Mouse (Mus musculus): ENCODE measurements around the gene Stoml2. TPM values are rescaled to one million over a fixed set of nuclear protein-coding genes. Genes with fewer than 3 reads are reported as not detected.

Stoml2 gene
- polyA plus RNA-seq, 1 experiment from 2014 or later, result 140 TPM

GRCm38 (mm10) chr4:43058753-43059654, 27.5 kb upstream of the Stoml2 start, which contains the start of gene Unc13b:
TSS of gene Unc13b (plus strand) at chr4:43058953.
- Histone ChIP-seq H3K9ac (replicated peaks; ENCODE audit: low read depth) (peak within 1 kb of the TSS; percentile 62), H3K27me3 (replicated peaks; ENCODE audit: insufficient read depth, low read length) (0 out of 2 replicates have a peak, but pooled peaks cover 5% of the 10 kb centered on the region), H3K4me2 (replicated peaks; ENCODE audit: low read depth, low read length) (peak within 1 kb of the TSS; percentile 77), H3K36me3 (ENCODE audit: insufficient read depth, low read length) (no peaks in the 10 kb centered on the region), H3K4me3 (ENCODE audit: low read depth, low read length) (peak within 1 kb of the TSS; percentile 68), H3K9me3 (ENCODE audit: low read length) (no peaks in the 10 kb centered on the region), H3K4me1 (ENCODE audit: insufficient read depth, low read depth, low read length) (no peaks in the 10 kb centered on the region), H3K27ac (ENCODE audit: low read length) (peak within 1 kb of the TSS; percentile 84)
- DNase-seq (ENCODE audit: low spot score) (peak; percentile 97), ATAC-seq (peak; percentile 99)
- TF ChIP-seq CTCF (IDR thresholded peaks at IDR 0.05), result no peak
- no peak for TF ChIP-seq EP300 (IDR thresholded peaks at IDR 0.05)
- WGBS, result under 1% methylated on average over 68 of the region's 90 CpGs

- H3K4me3 ChIP-seq (ENCODE audit: low read depth, low read length), result peak overlapping the region; percentile 68; the same call in 1 of the 2 replicates
- peak overlapping the region; percentile 77 for H3K4me2 ChIP-seq (replicated peaks; ENCODE audit: low read depth, low read length)
- ATAC-seq (no peak), DNase-seq (ENCODE audit: low spot score) (no peak)
- H3K27ac ChIP-seq (ENCODE audit: low read length), result no peak overlapping the region
- no peaks in the 10 kb centered on the region for H3K4me1 ChIP-seq (ENCODE audit: insufficient read depth, low read depth, low read length)
- no peaks in the 10 kb centered on the region for H3K36me3 ChIP-seq (ENCODE audit: insufficient read depth, low read length)
- 20% methylated on average over 8 of the region's 8 CpGs for WGBS
- TF ChIP-seq EP300 (IDR thresholded peaks at IDR 0.05) (no peak), CTCF (IDR thresholded peaks at IDR 0.05) (no peak)
- no peak overlapping the region for H3K9ac ChIP-seq (replicated peaks; ENCODE audit: low read depth)
- no peaks in the 10 kb centered on the region for H3K9me3 ChIP-seq (ENCODE audit: low read length)
- 0 out of 2 replicates have a peak, but pooled peaks cover 5% of the 10 kb centered on the region for H3K27me3 ChIP-seq (replicated peaks; ENCODE audit: insufficient read depth, low read length)
These were observed 26.9 kb upstream of the Stoml2 start for GRCm38 (mm10) chr4:43058392-43058752.

- no peaks in the 10 kb centered on the region for H3K9me3 ChIP-seq (ENCODE audit: low read length)
- DNase-seq (ENCODE audit: low spot score) (no peak), ATAC-seq (no peak)
- 69% methylated on average over 5 of the region's 5 CpGs for WGBS
- no peak overlapping the region for H3K4me2 ChIP-seq (replicated peaks; ENCODE audit: low read depth, low read length)
- no peak for TF ChIP-seq EP300 (IDR thresholded peaks at IDR 0.05)
- TF ChIP-seq CTCF (IDR thresholded peaks at IDR 0.05), result no peak
- no peaks in the 10 kb centered on the region for H3K4me1 ChIP-seq (ENCODE audit: insufficient read depth, low read depth, low read length)
- H3K27me3 ChIP-seq (replicated peaks; ENCODE audit: insufficient read depth, low read length), result 0 out of 2 replicates have a peak, but pooled peaks cover 5% of the 10 kb centered on the region
- H3K4me3 ChIP-seq (ENCODE audit: low read depth, low read length), result no peak overlapping the region
- H3K36me3 ChIP-seq (ENCODE audit: insufficient read depth, low read length), result no peaks in the 10 kb centered on the region
- H3K9ac ChIP-seq (replicated peaks; ENCODE audit: low read depth), result no peak overlapping the region
- no peak overlapping the region for H3K27ac ChIP-seq (ENCODE audit: low read length)
These were observed 26.1 kb upstream of the Stoml2 start for GRCm38 (mm10) chr4:43057654-43058053.

- ATAC-seq (peak; percentile 44), DNase-seq (ENCODE audit: low spot score) (peak; percentile 84)
- H3K9me3 ChIP-seq (ENCODE audit: low read length), result no peaks in the 10 kb centered on the region
- H3K27me3 ChIP-seq (replicated peaks; ENCODE audit: insufficient read depth, low read length), result no peaks in the 10 kb centered on the region
- TF ChIP-seq EP300 (IDR thresholded peaks at IDR 0.05), result no peak
- TF ChIP-seq CTCF (IDR thresholded peaks at IDR 0.05), result peak; percentile 75
- H3K27ac ChIP-seq (ENCODE audit: low read length), result no peak overlapping the region
- no peak overlapping the region for H3K4me3 ChIP-seq (ENCODE audit: low read depth, low read length)
- H3K4me1 ChIP-seq (ENCODE audit: insufficient read depth, low read depth, low read length), result no peaks in the 10 kb centered on the region
- WGBS, result 11% methylated on average over 4 of the region's 4 CpGs
- no peaks in the 10 kb centered on the region for H3K36me3 ChIP-seq (ENCODE audit: insufficient read depth, low read length)
- no peak overlapping the region for H3K9ac ChIP-seq (replicated peaks; ENCODE audit: low read depth)
- no peak overlapping the region for H3K4me2 ChIP-seq (replicated peaks; ENCODE audit: low read depth, low read length)
These were observed 21.1 kb upstream of the Stoml2 start for GRCm38 (mm10) chr4:43052627-43053026.

GRCm38 (mm10) chr4:43047231-43047630, 15.7 kb upstream of the Stoml2 start:
- DNase-seq (ENCODE audit: low spot score) (peak; percentile 95), ATAC-seq (no peak)
- 8% methylated on average over 5 of the region's 5 CpGs for WGBS
- no peak for TF ChIP-seq EP300 (IDR thresholded peaks at IDR 0.05)
- TF ChIP-seq CTCF (IDR thresholded peaks at IDR 0.05), result peak; percentile 93
- no peak overlapping the region; the same call in 1 of the 2 replicates for H3K4me2 ChIP-seq (replicated peaks; ENCODE audit: low read depth, low read length)
- H3K9me3 ChIP-seq (ENCODE audit: low read length), result no peaks in the 10 kb centered on the region
- no peaks in the 10 kb centered on the region for H3K36me3 ChIP-seq (ENCODE audit: insufficient read depth, low read length)
- H3K27me3 ChIP-seq (replicated peaks; ENCODE audit: insufficient read depth, low read length), result no peaks in the 10 kb centered on the region
- no peak overlapping the region for H3K27ac ChIP-seq (ENCODE audit: low read length)
- H3K4me3 ChIP-seq (ENCODE audit: low read depth, low read length), result no peak overlapping the region
- peaks cover 11% of the 10 kb centered on the region; the same call in 1 of the 2 replicates for H3K4me1 ChIP-seq (ENCODE audit: insufficient read depth, low read depth, low read length)
- H3K9ac ChIP-seq (replicated peaks; ENCODE audit: low read depth), result no peak overlapping the region

GRCm38 (mm10) chr4:43046607-43047006, 15.1 kb upstream of the Stoml2 start:
- H3K4me2 ChIP-seq (replicated peaks; ENCODE audit: low read depth, low read length), result peak overlapping the region; percentile 82; the same call in 1 of the 2 replicates
- peak overlapping the region; percentile 20; the same call in 1 of the 2 replicates for H3K27ac ChIP-seq (ENCODE audit: low read length)
- TF ChIP-seq CTCF (IDR thresholded peaks at IDR 0.05) (no peak), EP300 (IDR thresholded peaks at IDR 0.05) (no peak)
- H3K36me3 ChIP-seq (ENCODE audit: insufficient read depth, low read length), result no peaks in the 10 kb centered on the region
- ATAC-seq (no peak), DNase-seq (ENCODE audit: low spot score) (no peak)
- H3K4me3 ChIP-seq (ENCODE audit: low read depth, low read length), result no peak overlapping the region
- no peaks in the 10 kb centered on the region for H3K9me3 ChIP-seq (ENCODE audit: low read length)
- WGBS, result 41% methylated on average over 5 of the region's 5 CpGs
- H3K27me3 ChIP-seq (replicated peaks; ENCODE audit: insufficient read depth, low read length), result no peaks in the 10 kb centered on the region
- peaks cover 11% of the 10 kb centered on the region; the same call in 1 of the 2 replicates for H3K4me1 ChIP-seq (ENCODE audit: insufficient read depth, low read depth, low read length)
- no peak overlapping the region for H3K9ac ChIP-seq (replicated peaks; ENCODE audit: low read depth)

Data from lung, postnatal 0 days (tissue).